Mouse (Mus musculus): ENCODE results near the gene Afap1. TPM values are rescaled to one million over a fixed set of nuclear protein-coding genes. Genes with fewer than 3 reads are reported as not detected.

Gene Afap1
- 55.7 and 58.2 TPM in 2 replicates for polyA plus RNA-seq (2014; fragmentation: Nextera tagmentation; extraction: Ambion mirVana)

DNA sequence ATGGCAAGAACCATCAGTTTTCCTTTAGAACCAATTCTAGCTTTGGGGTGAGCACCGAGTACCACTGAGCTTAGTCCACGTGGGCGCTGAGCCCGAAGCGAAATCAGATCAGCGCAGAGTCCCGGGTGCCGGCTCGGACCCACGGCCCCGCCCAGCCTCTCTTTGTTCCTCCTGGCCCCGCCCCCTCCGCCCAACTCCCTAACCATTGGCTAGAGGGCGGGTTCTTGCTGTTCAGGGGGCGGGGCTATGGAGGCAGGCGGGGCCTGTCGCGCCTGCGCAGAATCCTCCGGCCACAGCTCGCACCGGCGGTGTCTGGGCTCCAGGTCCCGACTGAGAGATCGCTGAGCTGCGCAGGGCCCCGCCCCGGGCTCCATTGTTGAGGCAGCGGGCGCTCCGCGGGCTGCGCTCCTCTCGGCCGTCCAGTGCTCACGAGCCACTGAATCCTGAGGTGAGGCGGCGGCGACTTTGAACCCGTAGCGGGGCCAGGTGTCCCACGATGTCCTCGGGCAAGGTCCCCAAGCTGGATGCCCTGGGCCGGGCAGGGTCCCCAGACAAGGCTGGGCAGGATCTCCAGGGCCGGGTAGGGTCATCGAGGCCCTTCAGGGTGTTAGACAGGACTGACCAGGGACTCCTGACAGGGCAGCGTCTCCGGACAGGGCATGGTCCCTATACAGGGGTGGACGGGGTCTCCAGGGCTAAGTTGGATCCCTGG lies at the start of gene Afap1:
Gene Afap1, plus strand, starts transcription at position 227 of the 712 bp plus-strand sequence.
- ATAC-seq (ENCODE audit: low FRiP score): peak; percentile 94
- under 1% methylated on average over 49 of the region's 49 CpGs for WGBS
- Histone ChIP-seq H3K27me3 (ENCODE audit: control insufficient read depth, insufficient read depth, low read length) (0 out of 2 replicates have a peak, but pooled peaks cover 3% of the 10 kb centered on the region), H3K9me3 (ENCODE audit: control insufficient read depth, low read length) (no peaks in the 10 kb centered on the region), H3K9ac (ENCODE audit: low read depth, low read length) (peak within 1 kb of the TSS; percentile 97), H3K36me3 (ENCODE audit: control insufficient read depth, insufficient read depth, low read length) (no peaks in the 10 kb centered on the region), H3K4me2 (replicated peaks; ENCODE audit: low read depth, low read length) (peak within 1 kb of the TSS; percentile 78), H3K27ac (ENCODE audit: low read depth, low read length) (peak within 1 kb of the TSS; percentile 83), H3K4me1 (replicated peaks; ENCODE audit: control insufficient read depth, insufficient read depth, low read length) (no peaks in the 10 kb centered on the region; the same call in none of the 2 replicates), H3K4me3 (ENCODE audit: low read depth, low read length) (peak within 1 kb of the TSS; percentile 89)
- peak; percentile 100 for DNase-seq (ENCODE audit: low spot score)

DNA sequence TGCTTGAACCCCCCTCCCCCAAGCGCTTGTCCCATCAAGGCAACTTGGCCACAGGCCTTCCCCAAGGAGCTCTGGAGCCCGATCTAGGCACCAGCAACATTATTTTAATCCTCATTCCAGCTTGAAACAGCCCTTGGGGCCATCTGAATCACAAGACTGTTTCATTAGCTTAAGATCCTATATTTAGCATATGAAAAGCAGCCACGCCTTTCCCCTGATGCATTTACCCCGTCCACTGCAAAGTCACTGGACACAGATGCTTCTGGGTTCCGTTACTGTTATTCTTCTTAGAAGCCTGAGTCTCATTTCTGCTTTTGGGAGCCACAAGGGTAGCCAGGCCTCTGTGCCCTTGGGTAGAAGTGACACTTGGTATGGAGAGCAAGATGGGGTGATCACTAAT lies 41.6 kb upstream of the Afap1 start:
- H3K27me3 ChIP-seq (ENCODE audit: control insufficient read depth, insufficient read depth, low read length): no peaks in the 10 kb centered on the region
- peaks cover 3% of the 10 kb centered on the region; the same call in 1 of the 2 replicates for H3K4me1 ChIP-seq (replicated peaks; ENCODE audit: control insufficient read depth, insufficient read depth, low read length)
- 61% methylated on average over 5 of the region's 5 CpGs for WGBS
- H3K36me3 ChIP-seq (ENCODE audit: control insufficient read depth, insufficient read depth, low read length): no peaks in the 10 kb centered on the region
- no peak overlapping the region for H3K9ac ChIP-seq (ENCODE audit: low read depth, low read length)
- no peaks in the 10 kb centered on the region for H3K9me3 ChIP-seq (ENCODE audit: control insufficient read depth, low read length)
- ATAC-seq (ENCODE audit: low FRiP score) (no peak), DNase-seq (ENCODE audit: low spot score) (no peak)
- no peak overlapping the region for H3K4me2 ChIP-seq (replicated peaks; ENCODE audit: low read depth, low read length)
- H3K27ac ChIP-seq (ENCODE audit: low read depth, low read length): no peak overlapping the region
- H3K4me3 ChIP-seq (ENCODE audit: low read depth, low read length): no peak overlapping the region

DNA sequence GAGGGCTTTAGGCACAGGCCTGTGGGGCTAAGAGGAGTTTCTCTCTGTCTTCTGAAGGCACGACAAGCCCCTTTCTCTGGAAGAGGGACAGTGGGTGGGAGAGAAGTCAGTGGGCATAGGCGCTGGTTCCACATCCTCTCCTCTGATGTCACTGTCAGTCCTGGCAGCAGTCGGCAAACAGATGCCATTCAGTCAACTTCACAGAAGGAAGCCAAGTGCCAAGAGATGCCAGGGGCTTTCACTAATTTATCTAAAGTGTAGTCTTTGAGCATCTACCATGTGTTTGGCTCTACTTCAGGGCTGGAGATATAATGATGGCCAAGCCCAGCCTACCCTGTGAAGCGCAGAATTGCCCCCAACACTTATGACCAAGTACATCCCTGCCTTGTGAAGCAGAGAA lies 39.7 kb upstream of the Afap1 start:
- ATAC-seq (ENCODE audit: low FRiP score) (no peak), DNase-seq (ENCODE audit: low spot score) (no peak)
- no peak overlapping the region for H3K4me3 ChIP-seq (ENCODE audit: low read depth, low read length)
- no peak overlapping the region for H3K27ac ChIP-seq (ENCODE audit: low read depth, low read length)
- 90% methylated on average over 4 of the region's 4 CpGs for WGBS
- H3K4me2 ChIP-seq (replicated peaks; ENCODE audit: low read depth, low read length): no peak overlapping the region
- H3K9ac ChIP-seq (ENCODE audit: low read depth, low read length): no peak overlapping the region
- peaks cover 3% of the 10 kb centered on the region; the same call in 1 of the 2 replicates for H3K4me1 ChIP-seq (replicated peaks; ENCODE audit: control insufficient read depth, insufficient read depth, low read length)
- H3K27me3 ChIP-seq (ENCODE audit: control insufficient read depth, insufficient read depth, low read length): 0 out of 2 replicates have a peak, but pooled peaks cover 2% of the 10 kb centered on the region
- no peaks in the 10 kb centered on the region for H3K36me3 ChIP-seq (ENCODE audit: control insufficient read depth, insufficient read depth, low read length)
- H3K9me3 ChIP-seq (ENCODE audit: control insufficient read depth, low read length): no peaks in the 10 kb centered on the region

DNA sequence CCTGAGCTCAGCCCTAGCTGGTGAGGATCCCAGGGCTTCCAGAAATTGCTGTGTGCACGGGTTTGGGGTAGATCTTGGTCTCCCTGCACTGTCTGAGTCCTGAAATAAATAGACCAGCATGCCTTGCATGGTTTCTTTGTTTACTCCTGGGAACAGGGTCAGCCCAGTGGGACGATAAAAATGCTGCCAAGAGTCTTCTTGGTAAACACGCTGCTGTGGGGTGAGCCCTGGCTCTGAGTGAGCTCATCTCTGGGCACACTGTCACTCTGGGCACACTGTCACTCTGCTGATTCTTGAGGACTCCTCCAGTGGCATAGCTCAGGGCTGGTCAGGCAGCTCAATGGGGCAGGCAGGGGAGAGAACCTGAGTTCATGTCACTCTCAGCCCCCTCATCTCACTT lies 36.9 kb upstream of the Afap1 start:
- Histone ChIP-seq H3K27me3 (ENCODE audit: control insufficient read depth, insufficient read depth, low read length) (0 out of 2 replicates have a peak, but pooled peaks cover 2% of the 10 kb centered on the region), H3K9ac (ENCODE audit: low read depth, low read length) (no peak overlapping the region), H3K4me2 (replicated peaks; ENCODE audit: low read depth, low read length) (no peak overlapping the region), H3K4me1 (replicated peaks; ENCODE audit: control insufficient read depth, insufficient read depth, low read length) (peaks cover 3% of the 10 kb centered on the region; the same call in 1 of the 2 replicates), H3K9me3 (ENCODE audit: control insufficient read depth, low read length) (no peaks in the 10 kb centered on the region), H3K4me3 (ENCODE audit: low read depth, low read length) (no peak overlapping the region), H3K36me3 (ENCODE audit: control insufficient read depth, insufficient read depth, low read length) (no peaks in the 10 kb centered on the region), H3K27ac (ENCODE audit: low read depth, low read length) (no peak overlapping the region)
- WGBS: 42% methylated on average over 3 of the region's 3 CpGs
- no peak for DNase-seq (ENCODE audit: low spot score)
- ATAC-seq (ENCODE audit: low FRiP score): no peak

DNA sequence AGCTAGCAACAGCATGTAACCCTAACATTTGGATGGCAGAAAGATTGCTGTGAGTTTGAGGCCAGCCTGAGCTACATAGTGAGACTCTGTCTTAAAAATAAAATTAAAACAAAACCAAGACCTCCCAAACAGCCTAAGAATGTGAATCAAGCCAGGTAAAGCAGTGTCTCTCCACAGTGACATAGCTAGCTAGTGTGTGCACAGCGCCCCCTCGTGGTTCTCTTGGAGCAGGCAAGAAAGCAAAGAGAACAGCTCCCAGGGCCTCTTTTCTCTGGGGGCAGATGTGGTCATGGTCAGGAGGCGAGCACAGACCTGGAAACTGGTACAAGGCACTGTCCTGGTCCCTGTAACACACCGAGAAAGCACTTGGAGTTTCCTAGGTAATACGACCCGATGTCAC lies 35.0 kb upstream of the Afap1 start:
- H3K36me3 ChIP-seq (ENCODE audit: control insufficient read depth, insufficient read depth, low read length): no peaks in the 10 kb centered on the region
- H3K4me2 ChIP-seq (replicated peaks; ENCODE audit: low read depth, low read length): no peak overlapping the region
- ATAC-seq (ENCODE audit: low FRiP score): 0 out of 2 replicates have a peak, but pooled peaks have one; percentile 27
- WGBS: 27% methylated on average over 6 of the region's 6 CpGs
- no peaks in the 10 kb centered on the region for H3K4me1 ChIP-seq (replicated peaks; ENCODE audit: control insufficient read depth, insufficient read depth, low read length)
- DNase-seq (ENCODE audit: low spot score): peak; percentile 89
- H3K27me3 ChIP-seq (ENCODE audit: control insufficient read depth, insufficient read depth, low read length): 0 out of 2 replicates have a peak, but pooled peaks cover 2% of the 10 kb centered on the region
- no peaks in the 10 kb centered on the region for H3K9me3 ChIP-seq (ENCODE audit: control insufficient read depth, low read length)
- H3K27ac ChIP-seq (ENCODE audit: low read depth, low read length): no peak overlapping the region
- no peak overlapping the region for H3K9ac ChIP-seq (ENCODE audit: low read depth, low read length)
- no peak overlapping the region for H3K4me3 ChIP-seq (ENCODE audit: low read depth, low read length)

DNA sequence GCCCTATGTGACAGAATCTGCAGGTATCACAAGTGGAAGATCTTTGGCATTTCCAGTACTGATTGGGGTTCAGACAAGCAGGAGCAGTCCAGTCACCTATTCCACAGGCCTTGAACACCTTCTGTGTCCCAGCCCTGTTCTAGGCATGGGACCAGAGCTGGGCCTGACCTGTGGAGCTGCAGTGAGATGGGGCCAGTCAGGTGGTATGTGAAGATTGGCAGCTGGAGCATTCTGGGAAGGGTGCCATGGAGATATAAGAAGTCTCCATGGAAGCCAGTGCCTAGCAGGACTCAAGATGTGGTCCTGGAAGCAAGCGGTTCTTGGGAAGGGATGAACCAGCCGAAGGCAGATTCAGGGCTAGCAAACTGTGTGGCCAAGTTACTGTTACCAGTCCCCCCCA lies 31.7 kb upstream of the Afap1 start:
- no peaks in the 10 kb centered on the region; the same call in 1 of the 2 replicates for H3K36me3 ChIP-seq (ENCODE audit: control insufficient read depth, insufficient read depth, low read length)
- no peak overlapping the region for H3K27ac ChIP-seq (ENCODE audit: low read depth, low read length)
- no peak overlapping the region for H3K9ac ChIP-seq (ENCODE audit: low read depth, low read length)
- H3K4me1 ChIP-seq (replicated peaks; ENCODE audit: control insufficient read depth, insufficient read depth, low read length): no peaks in the 10 kb centered on the region
- H3K4me2 ChIP-seq (replicated peaks; ENCODE audit: low read depth, low read length): no peak overlapping the region
- H3K27me3 ChIP-seq (ENCODE audit: control insufficient read depth, insufficient read depth, low read length): 0 out of 2 replicates have a peak, but pooled peaks cover 2% of the 10 kb centered on the region
- H3K9me3 ChIP-seq (ENCODE audit: control insufficient read depth, low read length): no peaks in the 10 kb centered on the region
- DNase-seq (ENCODE audit: low spot score): no peak
- no peak overlapping the region for H3K4me3 ChIP-seq (ENCODE audit: low read depth, low read length)
- ATAC-seq (ENCODE audit: low FRiP score): no peak
- 88% methylated on average over 2 of the region's 2 CpGs for WGBS

DNA sequence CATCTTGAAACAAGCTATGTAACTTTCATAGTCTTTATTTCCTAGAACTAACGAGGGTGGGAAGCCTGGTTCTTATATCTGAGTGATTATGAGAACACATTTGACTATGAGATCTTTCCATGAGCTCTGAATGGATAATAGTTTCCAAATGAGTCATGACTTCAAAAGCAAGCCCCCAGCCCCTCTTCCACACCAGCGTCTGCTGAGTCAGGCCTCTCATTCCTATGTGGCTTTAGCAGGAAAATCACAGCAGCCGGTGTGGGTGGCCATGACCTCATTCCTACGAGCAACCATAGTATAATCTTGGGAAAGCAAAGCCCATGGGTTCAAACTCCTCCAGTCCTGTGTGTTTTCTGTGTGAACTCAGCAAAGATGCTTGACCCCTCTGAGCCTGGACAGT lies 23.1 kb upstream of the Afap1 start:
- no peaks in the 10 kb centered on the region for H3K27me3 ChIP-seq (ENCODE audit: control insufficient read depth, insufficient read depth, low read length)
- no peak overlapping the region for H3K4me3 ChIP-seq (ENCODE audit: low read depth, low read length)
- no peaks in the 10 kb centered on the region for H3K9me3 ChIP-seq (ENCODE audit: control insufficient read depth, low read length)
- no peaks in the 10 kb centered on the region; the same call in 1 of the 2 replicates for H3K36me3 ChIP-seq (ENCODE audit: control insufficient read depth, insufficient read depth, low read length)
- H3K4me1 ChIP-seq (replicated peaks; ENCODE audit: control insufficient read depth, insufficient read depth, low read length): no peaks in the 10 kb centered on the region
- DNase-seq (ENCODE audit: low spot score) (no peak), ATAC-seq (ENCODE audit: low FRiP score) (no peak)
- H3K27ac ChIP-seq (ENCODE audit: low read depth, low read length): no peak overlapping the region
- H3K4me2 ChIP-seq (replicated peaks; ENCODE audit: low read depth, low read length): no peak overlapping the region
- 83% methylated on average over 4 of the region's 4 CpGs for WGBS
- H3K9ac ChIP-seq (ENCODE audit: low read depth, low read length): no peak overlapping the region

DNA sequence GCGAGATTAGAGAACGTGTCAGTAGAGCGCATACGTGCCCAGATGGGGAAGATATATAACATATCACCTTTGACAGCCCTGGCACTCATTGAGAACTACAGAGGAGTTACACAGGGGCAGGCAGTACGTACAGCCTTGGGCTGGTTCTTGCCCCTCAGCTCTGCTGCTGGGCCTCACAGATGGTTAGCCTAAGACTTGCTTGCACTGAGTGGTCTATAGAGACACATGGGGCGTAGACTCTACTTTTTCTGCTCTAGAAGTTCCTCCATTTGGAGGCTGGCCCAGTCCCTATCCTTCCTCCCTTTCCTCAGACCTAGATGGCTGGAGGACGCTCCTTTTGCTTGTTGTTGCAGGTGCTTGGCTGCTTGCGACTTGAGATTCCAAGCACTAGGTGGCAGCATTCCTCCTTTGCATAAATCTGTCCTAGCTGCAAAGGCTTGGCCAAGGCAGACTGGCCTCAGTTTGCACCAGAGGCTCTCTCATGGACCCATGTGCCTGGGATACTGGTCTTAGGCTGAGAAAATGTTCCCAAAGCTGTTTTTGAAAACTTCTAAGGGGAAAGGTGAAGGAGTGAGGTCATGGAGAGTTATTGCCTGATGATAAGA lies 22.6 kb upstream of the Afap1 start:
- H3K9me3 ChIP-seq (ENCODE audit: control insufficient read depth, low read length): no peaks in the 10 kb centered on the region
- H3K4me1 ChIP-seq (replicated peaks; ENCODE audit: control insufficient read depth, insufficient read depth, low read length): no peaks in the 10 kb centered on the region
- no peaks in the 10 kb centered on the region for H3K27me3 ChIP-seq (ENCODE audit: control insufficient read depth, insufficient read depth, low read length)
- WGBS: 53% methylated on average over 8 of the region's 8 CpGs
- H3K36me3 ChIP-seq (ENCODE audit: control insufficient read depth, insufficient read depth, low read length): no peaks in the 10 kb centered on the region; the same call in 1 of the 2 replicates
- H3K4me3 ChIP-seq (ENCODE audit: low read depth, low read length): no peak overlapping the region
- peak; percentile 84 for DNase-seq (ENCODE audit: low spot score)
- ATAC-seq (ENCODE audit: low FRiP score): peak; percentile 35; the same call in 1 of the 2 replicates
- no peak overlapping the region for H3K9ac ChIP-seq (ENCODE audit: low read depth, low read length)
- no peak overlapping the region for H3K4me2 ChIP-seq (replicated peaks; ENCODE audit: low read depth, low read length)
- H3K27ac ChIP-seq (ENCODE audit: low read depth, low read length): no peak overlapping the region
